Comparison of ENCODE assay signal across 8 mouse cellular contexts in genomic region chr13:30085005-30085404, GRCm38 (mm10). TPM values are rescaled to one million over a fixed set of nuclear protein-coding genes. Genes with fewer than 3 reads are reported as not detected.
DNase-seq lines count a peak whose midpoint lies in the region; ATAC-seq and TF ChIP-seq lines count a peak whose summit lies in the region.

No protein-coding gene starts in this region.

- no peak for TF ChIP-seq POLR2A in thymus, adult 2 months (IDR thresholded peaks at IDR 0.05; ENCODE audit: control insufficient read depth, extremely low read depth, insufficient read depth, low read length, poor library complexity)

- peak; percentile 76 for DNase-seq in MEL-GATA-1-ER (ENCODE audit: extremely low read depth, low read depth)
- peak; percentile 91 for DNase-seq in cerebellum, adult 9-10 months
- peak; percentile 91 for DNase-seq in hindbrain, embryonic 10.5 days (ENCODE audit: low spot score)
- DNase-seq in layer of hippocampus, adult 9-10 months (ENCODE audit: low spot score), result peak; percentile 78
- peak; percentile 57 for DNase-seq in ovary, adult 18-20 months (ENCODE audit: low spot score)
- DNase-seq in thymus, adult 2 months, result peak; percentile 85

- no peaks in the 10 kb centered on the region for H3K27me3 ChIP-seq in hindbrain, embryonic 10.5 days (ENCODE audit: insufficient read depth, poor library complexity, severe bottlenecking)
- H3K27me3 ChIP-seq in lung, embryonic 15.5 days, result no peaks in the 10 kb centered on the region
- H3K27me3 ChIP-seq in thymus, adult 2 months (ENCODE audit: control insufficient read depth, insufficient read depth, low read length), result no peaks in the 10 kb centered on the region

- peak; percentile 95 for TF ChIP-seq CTCF in thymus, adult 2 months (IDR thresholded peaks at IDR 0.05; ENCODE audit: borderline replicate concordance, control insufficient read depth, extremely low read depth, insufficient read depth, low read length, poor library complexity)

- H3K9me3 ChIP-seq in hindbrain, embryonic 10.5 days, result no peaks in the 10 kb centered on the region
- no peaks in the 10 kb centered on the region for H3K9me3 ChIP-seq in lung, embryonic 15.5 days

- H3K4me2 ChIP-seq in lung, embryonic 15.5 days, result peak overlapping the region; percentile 27; the same call in 1 of the 2 replicates

- H3K9ac ChIP-seq in lung, embryonic 15.5 days, result no peak overlapping the region

- H3K4me3 ChIP-seq in hindbrain, embryonic 10.5 days, result no peak overlapping the region
- no peak overlapping the region for H3K4me3 ChIP-seq in lung, embryonic 15.5 days
- H3K4me3 ChIP-seq in thymus, adult 2 months (ENCODE audit: control insufficient read depth, insufficient read depth, low read length), result no peak overlapping the region

- H3K27ac ChIP-seq in hindbrain, embryonic 10.5 days, result peak overlapping the region; percentile 70
- no peak overlapping the region for H3K27ac ChIP-seq in lung, embryonic 15.5 days
- H3K27ac ChIP-seq in thymus, adult 2 months (ENCODE audit: control insufficient read depth, insufficient read depth, low read length), result no peak overlapping the region

- WGBS in hindbrain, embryonic 10.5 days, result 2% methylated on average over 10 of the region's 10 CpGs
- 1% methylated on average over 10 of the region's 10 CpGs for whole genome bisulfite sequencing in lung, embryonic 15.5 days
- whole genome bisulfite sequencing in thymus, adult 2 months, result 0% methylated on average over 10 of the region's 10 CpGs

- peaks cover 7% of the 10 kb centered on the region for H3K4me1 ChIP-seq in hindbrain, embryonic 10.5 days (replicated peaks)
- H3K4me1 ChIP-seq in lung, embryonic 15.5 days, result 0 out of 2 replicates have a peak, but pooled peaks cover under 1% of the 10 kb centered on the region
- no peaks in the 10 kb centered on the region for H3K4me1 ChIP-seq in thymus, adult 2 months (replicated peaks; ENCODE audit: control insufficient read depth, insufficient read depth, low read length)

- peak; percentile 99 for ATAC-seq in frontal cortex, adult (ENCODE audit: low TSS enrichment)
- peak; percentile 86 for ATAC-seq in lung, embryonic 15.5 days (ENCODE audit: borderline replicate concordance, extremely low read depth, low FRiP score, low TSS enrichment)

- no peaks in the 10 kb centered on the region for H3K36me3 ChIP-seq in hindbrain, embryonic 10.5 days
- H3K36me3 ChIP-seq in lung, embryonic 15.5 days, result no peaks in the 10 kb centered on the region
- H3K36me3 ChIP-seq in thymus, adult 2 months (ENCODE audit: control insufficient read depth, insufficient read depth, low read length), result no peaks in the 10 kb centered on the region

RNA-seq across cellular contexts. Expression of gene Mboat1, which starts 51.3 kb away (rescaled TPM):
- polyA plus RNA-seq in hindbrain, embryonic 10.5 days (2016; fragmentation: Nextera tagmentation; extraction: Ambion mirVana), result 5.1 and 5.4 TPM in 2 replicates
- 24.7 and 29.4 TPM in 2 replicates for polyA plus RNA-seq in lung, embryonic 15.5 days (2015; fragmentation: Nextera tagmentation; extraction: Ambion mirVana)
- 7.2 and 8.1 TPM in 2 replicates for polyA plus RNA-seq in thymus, adult 2 months (2012; rRNA removed)
